Mouse (Mus musculus) megakaryocyte, embryonic 14.5 days (primary cell): Measurements from ENCODE around the gene Rab15.

ENCODE experiments used
- FLI1 ChIP-seq: IDR thresholded peaks from 2 replicates; pipeline ENCODE4 v1.6.1; 2012; ENCODE audit warnings: low read length, inconsistent platforms, mixed read lengths
- GATA1 ChIP-seq: IDR thresholded peaks from 3 replicates; pipeline ENCODE4 v1.6.1; 2012; ENCODE audit warnings: mixed read lengths, low read length, inconsistent platforms, borderline replicate concordance

DNA sequence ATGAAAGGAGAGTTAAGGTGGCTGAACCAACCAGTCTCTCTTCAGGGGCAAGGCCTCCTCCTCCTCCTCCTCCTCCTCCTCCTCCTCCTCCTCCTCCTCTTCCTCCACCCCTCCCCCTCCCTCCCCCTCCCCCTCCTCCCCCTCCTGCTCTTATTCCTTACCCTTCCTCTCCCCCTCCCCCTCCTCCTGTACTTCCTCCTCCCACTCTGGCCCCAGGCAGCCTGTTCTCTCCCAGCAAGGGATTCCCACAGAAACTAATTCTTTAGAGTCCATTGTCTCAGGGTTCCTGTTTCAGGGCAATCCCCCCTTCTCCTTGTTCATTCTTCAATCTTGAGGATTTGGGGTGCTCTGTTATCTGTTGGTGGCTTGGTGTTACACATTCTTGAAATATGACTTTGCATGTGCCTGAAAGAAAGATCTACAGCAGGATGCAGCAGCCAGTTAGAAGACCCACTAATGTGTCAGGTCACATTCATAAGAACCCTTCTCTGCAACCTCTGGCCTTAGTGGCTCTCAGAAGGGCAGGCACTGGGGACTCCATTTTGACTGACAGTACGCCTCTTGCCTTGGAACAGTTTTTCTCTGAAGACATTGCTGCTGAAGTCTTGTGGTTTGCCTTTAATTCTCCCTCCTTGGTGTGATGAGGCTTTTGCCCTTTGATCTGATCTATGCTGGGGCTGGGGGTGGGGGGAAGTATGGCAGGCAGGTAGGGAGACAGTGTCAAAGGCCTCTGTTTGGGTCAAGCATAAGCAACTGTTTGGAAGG, 30.9 kb upstream of the Rab15 start:
- no peak for TF ChIP-seq GATA1
- TF ChIP-seq FLI1: no peak
